Mouse (Mus musculus) E14TG2a.4 (cell line): ENCODE measurements at regions not wholly inside any gene's neighbourhood (a gene's known extent, or its start where the extent isn't known, plus 50 kb on each side); places are given as distances from the start of the nearest gene placed in this dataset.

Source experiments
- CTCF ChIP-seq: conservative IDR thresholded peaks from 2 replicates; pipeline ENCODE4 v1.5.1; 2014; ENCODE audit warnings: low read length
- NANOG ChIP-seq: IDR thresholded peaks from 2 replicates; pipeline ENCODE4 v1.6.1; 2014; ENCODE audit warnings: borderline replicate concordance, low read length, mixed read lengths
- POU5F1 ChIP-seq: IDR thresholded peaks from 2 replicates; pipeline ENCODE4 v1.6.1; 2014; ENCODE audit warnings: low read length, borderline replicate concordance

DNA sequence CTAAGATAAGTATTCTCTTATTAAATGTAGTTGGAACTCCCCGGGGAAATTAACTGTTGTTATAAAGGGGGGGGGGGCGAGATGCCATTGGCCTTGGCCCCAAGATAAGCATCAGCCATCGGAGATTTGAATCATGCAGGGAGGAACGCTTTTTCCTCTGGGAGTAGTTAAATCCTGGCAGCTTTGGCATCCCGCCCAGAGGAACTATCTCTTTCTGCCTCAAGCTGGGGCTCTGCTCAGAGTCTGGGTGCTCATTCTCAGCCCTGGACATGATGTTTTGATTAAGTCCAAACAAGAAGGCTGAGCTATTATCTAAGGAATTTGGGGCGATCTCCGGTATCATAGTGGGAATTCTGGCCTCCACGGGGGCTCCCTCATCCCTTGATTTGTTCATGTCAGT, 89.4 kb upstream of the Cox10 start:
- TF ChIP-seq CTCF (no peak), NANOG (no peak), POU5F1 (no peak)
